Mouse (Mus musculus): ENCODE measurements around the gene Slc38a2.

DNA sequence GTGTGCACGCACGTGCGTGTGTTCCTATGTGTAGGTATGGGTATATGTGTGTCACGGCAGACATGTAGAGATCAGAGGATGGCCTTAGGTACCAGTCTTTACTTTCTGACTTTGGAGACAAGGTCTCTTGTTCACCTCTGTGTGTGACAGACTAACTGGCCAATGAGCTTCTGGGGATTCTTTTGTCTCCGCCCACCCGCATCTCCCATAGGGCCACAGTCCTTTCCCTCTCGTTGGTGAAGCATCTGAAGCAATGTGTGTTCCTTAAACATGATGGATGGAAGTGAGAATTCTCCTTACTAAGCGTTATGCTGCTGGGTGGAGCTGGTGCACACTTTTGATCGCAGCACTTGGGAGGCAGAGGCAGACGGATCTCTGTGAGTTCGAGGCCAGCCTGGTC, 24.5 kb downstream of the Slc38a2 start:
- TF ChIP-seq POLR2A (IDR thresholded peaks at IDR 0.05; ENCODE audit: borderline replicate concordance, extremely low read depth, insufficient read depth, insufficient read length, poor library complexity, severe bottlenecking) (no peak), CTCF (IDR thresholded peaks at IDR 0.05; ENCODE audit: borderline replicate concordance, extremely low read depth, insufficient read depth, insufficient read length) (no peak)

Measured in brain, embryonic 14.5 days (tissue).